Mouse (Mus musculus): ENCODE measurements at regions not wholly inside any gene's neighbourhood (a gene's known extent, or its start where the extent isn't known, plus 50 kb on each side); places are given as distances from the start of the nearest gene placed in this dataset.

- no peak for DNase-seq (ENCODE audit: low spot score in 2 of 2)
These were observed 377.6 kb upstream of the Tbx3 start for GRCm38 (mm10) chr5:119292889-119293288.

GRCm38 (mm10) chr5:119299311-119299710 lies 371.2 kb upstream of the Tbx3 start:
- DNase-seq (ENCODE audit: low spot score in 2 of 2) = no peak

- DNase-seq (ENCODE audit: low spot score in 2 of 2) = peak in 1 of 2 experiments; percentile 9
These were observed 370.4 kb upstream of the Tbx3 start for GRCm38 (mm10) chr5:119300106-119300505.

- DNase-seq (ENCODE audit: low spot score in 2 of 2) = no peak
These were observed 368.9 kb upstream of the Tbx3 start for GRCm38 (mm10) chr5:119301539-119301938.

GRCm38 (mm10) chr5:119304721-119305120 lies 365.7 kb upstream of the Tbx3 start:
- DNase-seq (ENCODE audit: low spot score in 2 of 2) = no peak

- DNase-seq (ENCODE audit: low spot score in 2 of 2) = no peak
These were observed 362.7 kb upstream of the Tbx3 start for GRCm38 (mm10) chr5:119307768-119308167.

- DNase-seq (ENCODE audit: low spot score in 2 of 2) = no peak
These were observed 360.1 kb upstream of the Tbx3 start for GRCm38 (mm10) chr5:119310178-119310930.

- peak in 1 of 2 experiments; percentile 26 for DNase-seq (ENCODE audit: low spot score in 2 of 2)
These were observed 357.7 kb upstream of the Tbx3 start for GRCm38 (mm10) chr5:119312808-119313207.

- DNase-seq (ENCODE audit: low spot score in 2 of 2) = no peak
These were observed 355.3 kb upstream of the Tbx3 start for GRCm38 (mm10) chr5:119315149-119315548.

GRCm38 (mm10) chr5:119317617-119318016 lies 352.9 kb upstream of the Tbx3 start:
- DNase-seq (ENCODE audit: low spot score in 2 of 2) = no peak

GRCm38 (mm10) chr5:119321368-119322144 lies 348.9 kb upstream of the Tbx3 start:
- DNase-seq (ENCODE audit: low spot score in 2 of 2) = no peak

GRCm38 (mm10) chr5:119322411-119322810 lies 348.1 kb upstream of the Tbx3 start:
- no peak for DNase-seq (ENCODE audit: low spot score in 2 of 2)

- DNase-seq (ENCODE audit: low spot score in 2 of 2) = no peak
These were observed 344.7 kb upstream of the Tbx3 start for GRCm38 (mm10) chr5:119325681-119326255.

- no peak for DNase-seq (ENCODE audit: low spot score in 2 of 2)
These were observed 343.6 kb upstream of the Tbx3 start for GRCm38 (mm10) chr5:119326895-119327294.

- no peak for DNase-seq (ENCODE audit: low spot score in 2 of 2)
These were observed 341.5 kb upstream of the Tbx3 start for GRCm38 (mm10) chr5:119328971-119329370.

GRCm38 (mm10) chr5:119329371-119329770 lies 341.1 kb upstream of the Tbx3 start:
- DNase-seq (ENCODE audit: low spot score in 2 of 2) = peak in 1 of 2 experiments; percentile 20

GRCm38 (mm10) chr5:119329860-119330259 lies 340.6 kb upstream of the Tbx3 start:
- no peak for DNase-seq (ENCODE audit: low spot score in 2 of 2)

- no peak for DNase-seq (ENCODE audit: low spot score in 2 of 2)
These were observed 339.0 kb upstream of the Tbx3 start for GRCm38 (mm10) chr5:119331461-119331860.

- DNase-seq (ENCODE audit: low spot score in 2 of 2) = no peak
These were observed 337.8 kb upstream of the Tbx3 start for GRCm38 (mm10) chr5:119332621-119333020.

GRCm38 (mm10) chr5:119335211-119335610 lies 335.3 kb upstream of the Tbx3 start:
- no peak for DNase-seq (ENCODE audit: low spot score in 2 of 2)

- DNase-seq (ENCODE audit: low spot score in 2 of 2) = no peak
These were observed 334.5 kb upstream of the Tbx3 start for GRCm38 (mm10) chr5:119335979-119336378.

- no peak for DNase-seq (ENCODE audit: low spot score in 2 of 2)
These were observed 332.7 kb upstream of the Tbx3 start for GRCm38 (mm10) chr5:119337739-119338138.

GRCm38 (mm10) chr5:119338711-119339110 lies 331.8 kb upstream of the Tbx3 start:
- DNase-seq (ENCODE audit: low spot score in 2 of 2) = no peak

Data from urinary bladder, adult 18-20 months (tissue).